In genomic region chr7:128599072-128599471, GRCm38 (mm10) we compare ENCODE assay signal across 28 mouse cellular contexts.
"Had no signal": no experiment of that assay in that cellular context is flagged by ENCODE, and none has a peak within 500 bp of the region (broad histone marks: within the 10 kb centered on the region; RNA-seq: fewer than 3 reads in every experiment).

No protein-coding gene starts in this region.

- H3K27ac ChIP-seq: limb, embryonic 10.5 days; limb, embryonic 12.5 days; limb, embryonic 13.5 days; limb, embryonic 15.5 days; liver, embryonic 12.5 days; liver, embryonic 13.5 days; liver, embryonic 14.5 days; liver, embryonic 15.5 days; lung, embryonic 15.5 days; macrophage; midbrain, embryonic 10.5 days; midbrain, embryonic 12.5 days; midbrain, embryonic 13.5 days; midbrain, embryonic 15.5 days; neural tube, embryonic 12.5 days had no signal

- H3K36me3 ChIP-seq: limb, embryonic 10.5 days; limb, embryonic 12.5 days; limb, embryonic 13.5 days; limb, embryonic 15.5 days; liver, embryonic 12.5 days; liver, embryonic 13.5 days; liver, embryonic 15.5 days; lung, embryonic 15.5 days; midbrain, embryonic 10.5 days; midbrain, embryonic 12.5 days; midbrain, embryonic 13.5 days; midbrain, embryonic 15.5 days; neural tube, embryonic 12.5 days had no signal

- H3K9ac ChIP-seq: limb, embryonic 12.5 days; limb, embryonic 13.5 days; limb, embryonic 15.5 days; liver, embryonic 12.5 days; liver, embryonic 13.5 days; liver, embryonic 14.5 days; liver, embryonic 15.5 days; liver, postnatal 0 days; lung, embryonic 14.5 days; lung, embryonic 15.5 days; midbrain, embryonic 12.5 days; midbrain, embryonic 13.5 days; midbrain, embryonic 15.5 days; neural tube, embryonic 12.5 days had no signal

- H3K4me1 ChIP-seq: limb, embryonic 12.5 days; limb, embryonic 13.5 days; limb, embryonic 15.5 days; liver, embryonic 12.5 days; liver, embryonic 13.5 days; liver, embryonic 15.5 days; lung, embryonic 15.5 days; midbrain, embryonic 10.5 days; midbrain, embryonic 12.5 days; midbrain, embryonic 13.5 days; midbrain, embryonic 15.5 days; neural tube, embryonic 12.5 days had no signal

- H3K27me3 ChIP-seq: limb, embryonic 12.5 days; limb, embryonic 13.5 days; limb, embryonic 15.5 days; liver, embryonic 12.5 days; liver, embryonic 13.5 days; liver, embryonic 15.5 days; lung, embryonic 15.5 days; midbrain, embryonic 12.5 days; midbrain, embryonic 13.5 days; midbrain, embryonic 15.5 days; neural tube, embryonic 12.5 days had no signal

- H3K4me3 ChIP-seq: limb, embryonic 10.5 days; limb, embryonic 12.5 days; limb, embryonic 13.5 days; limb, embryonic 15.5 days; liver, embryonic 12.5 days; liver, embryonic 13.5 days; liver, embryonic 15.5 days; lung, embryonic 15.5 days; megakaryocyte, embryonic 14.5 days; midbrain, embryonic 10.5 days; midbrain, embryonic 12.5 days; midbrain, embryonic 13.5 days; midbrain, embryonic 15.5 days; myocyte; neural tube, embryonic 12.5 days had no signal

- H3K9me3 ChIP-seq: limb, embryonic 10.5 days; limb, embryonic 15.5 days; liver, embryonic 12.5 days; liver, embryonic 13.5 days; liver, embryonic 15.5 days; lung, embryonic 15.5 days; midbrain, embryonic 13.5 days; midbrain, embryonic 15.5 days had no signal

- DNase-seq: left cerebral cortex, postnatal 4 days; liver; liver, embryonic 13.5 days; liver, postnatal 0 days; lung, adult 18-20 months; lung, adult 2 months; lung, embryonic 14.5 days; lung, postnatal 10 days; lung, postnatal 14 days; lung, postnatal 36 days; lung, postnatal 4 days; midbrain, embryonic 14.5 days had no signal
